Mouse (Mus musculus) lung, adult 2 months (tissue): ENCODE results near the gene Asb15.

Experiments used
- CTCF ChIP-seq: fragments of 200-500 bp; IDR thresholded peaks from 2 replicates; pipeline ENCODE4 v1.5.1; 2011; ENCODE audit warnings: mild to moderate bottlenecking, low read length, control low read depth; ENCODE audit not compliant: insufficient read depth
- POLR2A ChIP-seq: fragments of 200-500 bp; IDR thresholded peaks from 2 replicates; pipeline ENCODE4 v1.6.1; 2011; ENCODE audit warnings: low read depth, mild to moderate bottlenecking, control low read depth, low read length, borderline replicate concordance; ENCODE audit errors: extremely low read depth

GRCm38 (mm10) chr6:24622098-24622497 lies 94.2 kb downstream of the Asb15 start:
- TF ChIP-seq CTCF (no peak), POLR2A (no peak)
